Mouse (Mus musculus) midbrain, embryonic 14.5 days (tissue): ENCODE data around the gene Miox. TPM values are rescaled to one million over a fixed set of nuclear protein-coding genes. Genes with fewer than 3 reads are reported as not detected.

ENCODE experiments used
- ATAC-seq: fragments of 200-750 bp; cut with Nextera tagmentation; 2 replicates; pipeline ENCODE4 v1.8.0; 2017; ENCODE audit warnings: moderate number of reproducible peaks, moderate library complexity; ENCODE audit not compliant: low FRiP score, low TSS enrichment
- DNase-seq: peaks from one replicate; pipeline ENCODE4 v3.0.0-alpha.2; 2015
- H3K27ac ChIP-seq: fragments of 300-500 bp; sonication (generic); replicated peaks from 2 replicates; pipeline ENCODE4 v1.5.1; 2014; ENCODE audit warnings: mild to moderate bottlenecking, low read depth, low read length, moderate library complexity
- H3K27me3 ChIP-seq: fragments of 300-500 bp; sonication (generic); 2 replicates; pipeline ENCODE4 v1.6.1; 2014; ENCODE audit warnings: low read length, control low read depth, mixed read lengths; ENCODE audit not compliant: control insufficient read depth, insufficient read depth
- H3K36me3 ChIP-seq: fragments of 300-500 bp; sonication (generic); 2 replicates; pipeline ENCODE4 v1.6.1; 2014; ENCODE audit warnings: low read length, control low read depth; ENCODE audit not compliant: control insufficient read depth, insufficient read depth
- H3K4me1 ChIP-seq: fragments of 300-500 bp; sonication (generic); 2 replicates; pipeline ENCODE4 v1.6.1; 2014; ENCODE audit warnings: mild to moderate bottlenecking, antibody characterized with exemption, low read length, control low read depth; ENCODE audit not compliant: control insufficient read depth, insufficient read depth
- H3K4me2 ChIP-seq: fragments of 300-500 bp; sonication (generic); 2 replicates; pipeline ENCODE4 v1.6.1; 2014; ENCODE audit warnings: mild to moderate bottlenecking, low read length, moderate library complexity
- H3K4me3 ChIP-seq: fragments of 300-500 bp; sonication (generic); replicated peaks from 2 replicates; pipeline ENCODE4 v1.5.1; 2014; ENCODE audit warnings: low read depth, low read length
- H3K9ac ChIP-seq: fragments of 300-500 bp; sonication (generic); replicated peaks from 2 replicates; pipeline ENCODE4 v1.6.1; 2014; ENCODE audit warnings: mild to moderate bottlenecking, low read length, moderate library complexity
- H3K9me3 ChIP-seq: fragments of 300-500 bp; sonication (generic); 2 replicates; pipeline ENCODE4 v1.6.1; 2016; ENCODE audit warnings: low read length, control low read depth, mixed read lengths; ENCODE audit not compliant: control insufficient read depth
- WGBS: fragments of 180-500 bp; shearing (Covaris S2); extraction: QIAGEN DNeasy Blood & Tissue Kit; methylation state at CpG from one replicate; pipeline ENCODE4 v1.1.7; 2014; 5-methylcytosine and 5-hydroxymethylcytosine counted together
- microRNA-seq: library from miRNA; unstranded; fragments of <30 nt; microRNA quantifications from one replicate; pipeline ENCODE4, GENCODE M21; 2016
- polyA plus RNA-seq: library from polyadenylated mRNA; unstranded; fragments of >200 nt; fragmentation: Nextera tagmentation; extraction: Ambion mirVana; gene quantifications from 2 replicates; pipeline ENCODE4 v1.2.1, GENCODE M21; 2014

The Miox gene
- polyA plus RNA-seq, 1 experiment from 2014 or later: not detected

DNA sequence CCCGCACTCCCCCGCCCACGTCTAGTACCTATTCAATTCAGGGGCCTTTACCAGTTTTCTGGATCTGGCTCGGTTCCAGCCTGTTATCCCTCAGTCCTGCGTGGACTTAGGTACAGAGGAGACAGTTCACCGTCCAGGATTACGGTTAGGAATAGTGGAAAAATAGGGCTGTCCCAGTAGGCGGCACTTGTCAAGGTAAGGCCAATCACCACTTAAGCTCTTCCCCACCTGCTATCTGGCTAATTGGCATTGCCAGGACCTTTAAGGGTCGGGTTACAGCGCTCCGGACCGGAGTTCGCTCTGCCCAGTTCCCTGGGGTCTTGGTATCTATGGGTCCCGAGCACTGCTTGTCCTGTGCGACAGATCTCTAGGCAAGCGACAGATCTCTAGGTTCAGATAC is 42.8 kb downstream of the Miox start, which contains the start of gene Tymp:
Tymp (minus strand) TSS at position 83 of the 400 bp plus-strand sequence.
- H3K4me2 ChIP-seq: no peak within 1 kb of the TSS
- H3K9me3 ChIP-seq: no peaks in the 10 kb centered on the region
- no peak within 1 kb of the TSS for H3K27ac ChIP-seq
- peaks cover 42% of the 10 kb centered on the region for H3K27me3 ChIP-seq
- H3K36me3 ChIP-seq: peaks cover 8% of the 10 kb centered on the region
- peaks cover 19% of the 10 kb centered on the region for H3K4me1 ChIP-seq
- no peak within 1 kb of the TSS for H3K9ac ChIP-seq
- DNase-seq (no peak), ATAC-seq (no peak)
- 24% methylated on average over 16 of the region's 16 CpGs for WGBS
- no peak within 1 kb of the TSS for H3K4me3 ChIP-seq

DNA sequence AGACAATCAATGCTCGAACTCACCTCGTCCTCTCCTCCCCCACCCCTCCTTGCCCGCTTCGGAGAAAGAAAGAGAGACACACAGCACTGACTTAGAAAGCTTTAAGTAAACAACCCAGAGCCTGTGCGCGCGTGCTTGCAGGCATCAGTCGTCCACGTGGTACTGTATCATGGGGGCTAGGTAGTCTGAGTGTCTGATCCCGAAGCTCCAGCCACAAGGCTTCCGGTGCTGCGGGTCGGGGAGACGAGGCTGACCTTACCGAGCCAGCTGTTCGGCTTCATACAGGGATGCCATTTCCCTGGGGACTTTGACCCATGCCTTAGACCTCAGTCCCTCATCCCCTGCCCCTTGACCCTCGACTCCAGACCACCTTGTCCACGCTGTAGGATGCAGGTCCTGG is 43.2 kb downstream of the Miox start:
- 6% methylated on average over 18 of the region's 18 CpGs for WGBS
- DNase-seq (no peak), ATAC-seq (no peak)
- Histone ChIP-seq H3K36me3 (peaks cover 4% of the 10 kb centered on the region), H3K27me3 (peaks cover 42% of the 10 kb centered on the region), H3K9me3 (no peaks in the 10 kb centered on the region), H3K9ac (no peak overlapping the region), H3K4me3 (no peak overlapping the region), H3K4me1 (peaks cover 19% of the 10 kb centered on the region), H3K4me2 (no peak overlapping the region), H3K27ac (no peak overlapping the region)

DNA sequence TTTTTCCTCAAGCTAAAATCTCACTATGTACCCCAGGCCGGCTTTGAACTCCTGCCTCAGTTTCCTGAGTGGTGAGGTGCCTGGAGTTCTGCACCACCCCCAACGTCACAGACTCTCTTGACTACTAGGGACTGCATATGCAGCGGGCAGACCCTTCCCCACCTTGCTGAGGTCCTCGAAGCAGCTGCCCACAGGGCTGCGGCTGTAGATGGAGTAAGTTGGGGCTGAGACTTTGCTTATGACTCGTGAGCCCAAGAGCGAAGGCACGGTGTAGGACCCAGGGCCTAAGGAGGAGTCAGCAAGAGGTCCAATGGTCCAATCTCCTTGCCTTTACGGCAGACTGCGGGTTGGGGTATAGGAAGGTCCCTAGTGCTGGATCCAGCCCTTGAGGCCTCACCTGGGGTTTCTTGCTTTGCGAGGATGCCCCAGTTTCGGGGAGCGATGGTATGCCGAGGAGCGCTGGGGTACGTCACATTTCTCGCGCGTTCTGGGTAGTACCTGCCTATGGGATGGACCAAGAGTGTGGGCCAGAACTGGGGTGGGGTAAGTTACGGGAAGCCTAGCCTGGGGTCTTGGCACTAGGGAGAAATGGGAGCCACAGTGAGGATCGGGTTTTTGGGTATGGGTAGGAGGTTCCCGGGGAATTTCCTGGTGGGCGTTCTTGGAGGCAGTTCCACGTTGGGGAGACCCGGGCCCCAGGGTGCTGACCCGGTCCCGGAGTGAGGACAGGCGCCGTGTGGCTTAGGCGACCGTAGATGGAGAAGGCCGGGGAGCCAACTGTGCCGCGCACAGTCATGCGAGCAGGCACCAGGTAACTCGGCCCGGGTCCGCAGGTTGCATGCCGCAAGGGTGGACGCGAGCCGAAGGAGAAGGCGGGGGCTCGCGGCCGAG is 44.0 kb downstream of the Miox start:
- peak overlapping the region; percentile 59 for H3K4me2 ChIP-seq
- no peaks in the 10 kb centered on the region for H3K9me3 ChIP-seq
- H3K4me3 ChIP-seq: peak overlapping the region; percentile 34
- H3K27me3 ChIP-seq: peaks cover 42% of the 10 kb centered on the region
- peak overlapping the region; percentile 48 for H3K9ac ChIP-seq
- no peaks in the 10 kb centered on the region for H3K36me3 ChIP-seq
- no peak for ATAC-seq
- H3K27ac ChIP-seq: no peak overlapping the region
- WGBS: 13% methylated on average over 46 of the region's 46 CpGs
- peaks cover 13% of the 10 kb centered on the region for H3K4me1 ChIP-seq
- peak; percentile 29 for DNase-seq

DNA sequence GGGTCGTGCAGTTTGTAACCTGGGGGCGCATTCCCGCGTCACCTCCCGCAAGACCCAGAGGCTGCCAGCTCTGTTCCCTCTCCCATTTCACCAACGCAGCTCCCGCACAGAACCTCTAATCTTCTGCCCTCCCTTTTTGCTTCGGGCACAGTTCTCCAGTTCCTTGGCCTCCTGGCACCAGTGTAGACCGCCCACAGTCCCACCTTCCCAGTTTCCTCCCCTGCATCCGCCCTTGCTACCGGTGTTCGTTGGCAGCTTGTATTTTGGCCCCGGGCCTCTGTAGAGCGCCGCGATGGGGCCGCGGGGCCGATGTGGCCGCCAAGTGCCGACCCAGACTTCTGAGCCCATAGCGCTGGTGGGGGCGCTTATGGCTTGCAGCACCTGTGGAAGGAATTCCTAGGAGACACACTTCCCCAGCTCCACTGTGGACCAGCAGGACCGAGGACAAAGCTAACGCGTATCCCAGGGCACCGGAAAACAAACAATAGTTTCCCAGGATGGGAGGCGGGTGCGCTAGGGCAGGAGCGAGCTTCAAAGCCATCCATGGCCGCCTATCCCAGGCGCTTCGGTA is 44.7 kb downstream of the Miox start, which contains the start of gene Odf3b:
Odf3b (minus strand) TSS at position 452 of the 571 bp plus-strand sequence.
- H3K4me2 ChIP-seq: peak within 1 kb of the TSS; percentile 59
- no peak within 1 kb of the TSS for H3K27ac ChIP-seq
- no peaks in the 10 kb centered on the region for H3K9me3 ChIP-seq
- peak within 1 kb of the TSS; percentile 48 for H3K9ac ChIP-seq
- peaks cover 13% of the 10 kb centered on the region for H3K4me1 ChIP-seq
- no peaks in the 10 kb centered on the region for H3K36me3 ChIP-seq
- WGBS: under 1% methylated on average over 33 of the region's 33 CpGs
- H3K4me3 ChIP-seq: peak within 1 kb of the TSS; percentile 34
- H3K27me3 ChIP-seq: peaks cover 42% of the 10 kb centered on the region
- ATAC-seq: no peak
- DNase-seq: peak; percentile 43

DNA sequence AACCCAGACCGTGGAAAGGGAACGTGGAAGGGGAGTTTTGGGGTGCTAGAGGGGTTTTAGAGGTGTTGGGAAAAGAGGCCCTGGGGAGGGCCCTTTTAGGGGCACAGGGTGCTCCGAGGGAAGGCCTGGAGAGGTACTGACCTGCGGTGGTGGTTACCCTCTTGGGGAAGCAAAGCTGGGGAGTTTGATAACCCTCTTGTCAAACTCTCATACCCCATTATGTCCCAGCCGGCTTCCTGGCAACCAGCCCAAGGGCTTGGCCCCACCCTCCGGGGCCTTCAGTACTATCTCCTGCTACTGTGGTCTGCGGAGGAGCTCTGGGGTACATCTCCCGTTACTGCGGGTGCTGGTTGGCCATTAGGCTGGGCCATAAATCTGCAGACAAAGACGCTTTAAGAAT is 45.2 kb downstream of the Miox start:
- Histone ChIP-seq H3K36me3 (no peaks in the 10 kb centered on the region), H3K27me3 (peaks cover 42% of the 10 kb centered on the region), H3K4me3 (peak overlapping the region; percentile 34; the same call in 1 of the 2 replicates), H3K9me3 (no peaks in the 10 kb centered on the region), H3K4me1 (peaks cover 10% of the 10 kb centered on the region), H3K4me2 (peak overlapping the region; percentile 59), H3K9ac (peak overlapping the region; percentile 48; the same call in 1 of the 2 replicates), H3K27ac (no peak overlapping the region)
- WGBS: 12% methylated on average over 10 of the region's 10 CpGs
- DNase-seq (no peak), ATAC-seq (no peak)

DNA sequence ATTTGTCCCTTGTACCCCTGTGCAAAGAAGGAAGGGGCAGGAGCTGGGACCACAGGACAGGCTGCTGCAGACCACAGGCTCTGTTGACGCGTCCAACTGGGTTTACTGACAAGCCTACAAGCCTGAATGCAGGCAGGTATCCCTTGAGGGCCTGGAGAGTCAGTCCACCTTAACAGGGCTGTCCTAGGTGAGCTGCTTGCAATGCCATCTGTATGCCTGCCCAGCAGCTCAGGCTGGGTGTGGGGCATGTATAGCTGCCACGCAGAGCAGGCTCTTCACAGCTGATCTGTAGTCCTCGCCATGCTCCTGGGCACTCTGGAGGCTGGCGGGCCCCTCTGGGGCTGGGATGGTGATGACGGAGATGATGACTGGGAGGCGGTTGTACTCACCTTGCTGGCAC is 50.4 kb downstream of the Miox start, which contains the start of gene Klhdc7b:
Klhdc7b (plus strand) TSS at position 301 of the 400 bp plus-strand sequence.
- H3K4me2 ChIP-seq: no peak within 1 kb of the TSS
- H3K4me3 ChIP-seq: no peak within 1 kb of the TSS
- no peak for DNase-seq
- no peaks in the 10 kb centered on the region for H3K9me3 ChIP-seq
- H3K27me3 ChIP-seq: peaks cover 5% of the 10 kb centered on the region
- H3K4me1 ChIP-seq: no peaks in the 10 kb centered on the region
- no peak within 1 kb of the TSS for H3K27ac ChIP-seq
- no peak for ATAC-seq
- no peak within 1 kb of the TSS for H3K9ac ChIP-seq
- no peaks in the 10 kb centered on the region for H3K36me3 ChIP-seq
- WGBS: 85% methylated on average over 7 of the region's 7 CpGs

Small RNAs within 50 kb of the gene (microRNA-seq; reads per million reads assigned to microRNA genes)
- 0.88 reads per million for gene Mir6959

Other genes starting within 250 kb of the Miox start
- 23.8 and 23.9 TPM in 2 replicates for gene Selenoo, start 245.3 kb upstream of the Miox start, polyA plus RNA-seq
- gene Tubgcp6, start 211.3 kb upstream of the Miox start, polyA plus RNA-seq: 18.0 and 18.2 TPM in 2 replicates
- gene Hdac10, start 205.7 kb upstream of the Miox start, polyA plus RNA-seq: 18.2 and 20.3 TPM in 2 replicates
- 4.1 and 4.6 TPM in 2 replicates for gene Mapk12, start 193.7 kb upstream of the Miox start, polyA plus RNA-seq
- gene Mapk11, start 184.8 kb upstream of the Miox start, polyA plus RNA-seq: 23.7 and 27.9 TPM in 2 replicates
- 86.4 and 107 TPM in 2 replicates for gene Plxnb2, start 153.6 kb upstream of the Miox start, polyA plus RNA-seq
- gene Dennd6b, start 137.9 kb upstream of the Miox start, polyA plus RNA-seq: 85.2 and 117 TPM in 2 replicates
- gene Ppp6r2, start 122.8 kb upstream of the Miox start, polyA plus RNA-seq: 88.6 and 90.0 TPM in 2 replicates
- gene Sbf1, start 19.1 kb upstream of the Miox start, polyA plus RNA-seq: 103 and 109 TPM in 2 replicates
- not detected in 2 replicates for gene Adm2, start 11.7 kb upstream of the Miox start, polyA plus RNA-seq
- 18.3 and 23.9 TPM in 2 replicates for gene Lmf2, start 21.3 kb downstream of the Miox start, polyA plus RNA-seq
- gene Ncaph2, start 21.3 kb downstream of the Miox start, polyA plus RNA-seq: 106 and 111 TPM in 2 replicates
- gene Sco2, start 39.4 kb downstream of the Miox start, polyA plus RNA-seq: 12.2 and 20.7 TPM in 2 replicates
- gene Tymp, start 42.6 kb downstream of the Miox start, polyA plus RNA-seq: 2.7 and 3.0 TPM in 2 replicates
- gene Odf3b, start 44.9 kb downstream of the Miox start, polyA plus RNA-seq: 0.74 and 0.82 TPM in 2 replicates
- 0.08 TPM in 1 of 2 replicates, not detected in the other for gene Klhdc7b, start 50.5 kb downstream of the Miox start, polyA plus RNA-seq
- not detected in 2 replicates for gene Syce3, start 76.1 kb downstream of the Miox start, polyA plus RNA-seq
- gene Cpt1b, start 91.5 kb downstream of the Miox start, polyA plus RNA-seq: 0.97 and 1.5 TPM in 2 replicates
- 3.5 and 4.6 TPM in 2 replicates for gene C730034F03Rik, start 95.2 kb downstream of the Miox start, polyA plus RNA-seq
- not detected in 2 replicates for gene Gm44502, start 95.3 kb downstream of the Miox start, polyA plus RNA-seq
- gene Chkb, start 95.5 kb downstream of the Miox start, polyA plus RNA-seq: 76.3 and 84.0 TPM in 2 replicates
- gene Mapk8ip2, start 119.5 kb downstream of the Miox start, polyA plus RNA-seq: 57.6 and 61.6 TPM in 2 replicates
- gene Arsa, start 143.0 kb downstream of the Miox start, polyA plus RNA-seq: 16.0 and 21.7 TPM in 2 replicates
- gene Shank3, start 165.2 kb downstream of the Miox start, polyA plus RNA-seq: 9.9 and 11.5 TPM in 2 replicates
- 2.1 and 2.3 TPM in 2 replicates for gene Acr, start 233.9 kb downstream of the Miox start, polyA plus RNA-seq